Mouse (Mus musculus) layer of hippocampus, postnatal 10 days (tissue): ENCODE data around the gene Hist1h4b. TPM values are rescaled to one million over a fixed set of nuclear protein-coding genes. Genes with fewer than 3 reads are reported as not detected.
A peak's percentile ranks its signal among the peaks of the same experiment; 100 is the strongest.

Experiments
- DNase-seq, 2 experiments: peaks; one replicate each; pipeline ENCODE4 v3.0.0; 2021; ENCODE audit warnings: low spot score in 2 of 2
- total RNA-seq, 2 experiments: library from RNA; stranded (reverse); gene quantifications; 2 replicates each; pipeline ENCODE4 v1.2.3; 2021

Gene Hist1h4b
- total RNA-seq, 2 experiments from 2014 or later, result 80.9 to 84.6 TPM

GRCm38 (mm10) chr13:23739922-23740252, 16.9 kb upstream of the Hist1h4b start:
- DNase-seq, result no peak

DNA sequence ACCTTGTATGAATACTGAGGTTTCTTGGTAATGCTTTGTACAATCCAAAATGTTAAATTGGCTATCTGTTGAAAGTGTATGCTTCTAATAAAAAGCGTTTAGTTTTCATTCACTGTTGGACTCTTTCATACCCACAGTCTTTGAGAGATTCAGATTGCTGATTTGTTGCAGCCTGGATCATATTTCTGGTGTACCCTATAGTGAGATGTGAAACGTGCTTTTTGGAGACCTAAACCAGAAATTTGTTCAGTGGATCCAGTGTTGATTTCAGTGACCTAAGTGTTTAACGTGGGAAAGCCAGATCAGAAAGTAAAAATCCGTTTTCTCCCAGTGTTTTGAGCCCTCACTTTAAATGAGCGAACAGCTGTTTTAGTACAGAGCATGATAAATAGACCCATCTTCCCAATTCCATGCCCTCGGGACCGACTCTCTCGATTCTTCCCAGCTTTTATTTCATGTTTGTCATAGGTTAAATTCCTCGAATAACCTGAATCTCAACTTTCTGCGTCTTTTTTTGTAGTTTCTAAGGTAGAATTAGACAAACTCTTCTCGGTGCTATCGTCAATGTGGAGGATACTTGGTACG, 16.5 kb upstream of the Hist1h4b start:
- no peak for DNase-seq

GRCm38 (mm10) chr13:23740910-23741309, 15.9 kb upstream of the Hist1h4b start:
- no peak for DNase-seq

DNA sequence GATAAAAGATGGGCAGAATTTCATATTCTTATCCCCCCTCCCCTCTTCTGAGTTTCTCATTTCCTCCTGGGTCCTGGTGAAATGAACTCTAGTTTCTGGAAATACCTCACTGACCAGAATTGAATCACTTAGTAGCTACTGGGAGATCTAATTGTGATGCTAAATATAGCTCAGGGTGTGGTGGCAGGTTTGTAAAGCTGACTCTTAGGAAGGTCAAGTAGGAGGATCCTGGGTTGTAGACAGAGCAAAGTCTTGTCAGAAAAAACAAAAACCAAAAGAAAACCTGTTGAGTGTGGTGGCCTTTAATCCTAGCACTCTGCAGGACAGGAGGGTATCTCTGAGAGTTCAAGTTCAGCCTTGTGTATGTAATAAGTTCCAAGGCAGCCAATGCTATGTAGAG, 14.8 kb upstream of the Hist1h4b start:
- no peak for DNase-seq

DNA sequence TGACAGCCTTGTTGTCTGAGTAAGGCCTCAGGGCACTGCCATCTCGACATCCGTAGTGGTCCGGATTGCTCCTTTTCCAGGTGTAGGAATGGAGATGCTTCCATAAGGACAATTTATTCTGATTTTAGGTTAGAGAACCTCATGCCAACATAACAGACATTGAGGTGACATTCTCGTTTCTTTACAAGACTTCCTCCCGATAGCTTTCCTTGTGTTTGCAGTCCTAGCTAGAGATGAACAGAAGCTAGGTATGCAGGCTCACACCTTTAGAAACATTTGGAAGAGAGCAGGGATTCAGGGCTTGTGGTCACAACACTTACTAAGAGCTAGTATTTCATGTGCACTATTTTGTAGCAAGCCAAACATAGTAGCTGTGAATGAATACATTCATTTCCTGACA, 13.6 kb upstream of the Hist1h4b start:
- DNase-seq, result no peak

DNA sequence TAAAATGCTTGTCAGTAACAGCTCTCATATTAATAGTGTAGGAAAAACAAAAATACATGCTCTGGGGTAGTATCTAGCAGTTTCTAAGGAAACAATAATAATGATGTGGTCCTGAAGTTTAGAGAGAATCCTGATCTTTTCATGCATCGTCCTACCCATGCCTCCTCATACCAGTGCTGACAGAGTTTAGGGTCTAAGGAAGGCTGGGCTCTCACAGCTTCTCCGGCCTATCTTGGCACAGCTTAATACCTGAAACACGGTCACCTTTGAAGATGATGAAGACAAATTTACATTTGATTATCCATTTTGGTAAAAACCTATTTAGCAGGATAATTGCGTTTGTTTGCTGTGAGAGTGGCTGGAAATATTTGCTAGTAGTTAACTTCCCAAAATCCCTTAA, 12.8 kb upstream of the Hist1h4b start:
- DNase-seq, result no peak

DNA sequence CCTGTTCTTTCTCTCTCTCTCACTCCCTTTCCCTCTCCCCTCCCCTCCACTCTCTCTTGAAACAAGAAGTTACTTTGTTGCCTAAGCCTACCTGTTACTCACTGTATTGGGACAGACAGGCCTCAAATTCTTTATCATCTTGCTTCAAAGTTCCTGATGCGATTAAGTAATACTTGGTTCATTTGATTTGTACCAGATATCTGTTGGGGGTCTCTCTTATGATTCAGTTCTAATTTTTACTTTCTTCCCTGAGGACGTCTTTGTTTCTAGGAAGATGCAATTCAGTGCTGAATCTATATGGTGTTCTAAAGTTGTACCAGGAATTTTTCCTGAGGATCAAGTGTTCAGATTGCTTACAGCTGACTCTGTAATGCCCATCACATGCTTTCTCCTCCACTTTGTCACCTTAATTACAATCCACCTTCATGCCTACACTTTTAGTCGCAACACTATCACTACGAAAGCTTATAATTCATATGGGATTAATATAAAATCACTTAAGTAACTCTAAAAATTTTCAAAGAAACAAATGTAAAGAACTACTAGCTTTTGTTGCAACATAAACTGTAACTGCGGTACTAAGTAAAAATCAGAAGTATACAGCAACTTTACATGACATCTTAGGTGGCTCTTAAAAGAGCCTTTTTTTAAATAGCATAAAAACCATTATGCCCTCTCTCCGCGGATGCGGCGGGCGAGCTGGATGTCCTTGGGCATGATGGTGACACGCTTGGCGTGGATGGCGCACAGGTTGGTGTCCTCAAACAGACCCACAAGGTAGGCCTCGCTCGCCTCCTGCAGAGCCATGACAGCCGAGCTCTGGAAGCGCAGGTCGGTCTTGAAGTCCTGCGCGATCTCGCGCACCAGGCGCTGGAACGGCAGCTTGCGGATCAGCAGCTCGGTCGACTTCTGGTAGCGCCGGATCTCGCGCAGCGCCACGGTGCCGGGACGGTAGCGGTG, 12.1 kb upstream of the Hist1h4b start:
- no peak for DNase-seq

DNA sequence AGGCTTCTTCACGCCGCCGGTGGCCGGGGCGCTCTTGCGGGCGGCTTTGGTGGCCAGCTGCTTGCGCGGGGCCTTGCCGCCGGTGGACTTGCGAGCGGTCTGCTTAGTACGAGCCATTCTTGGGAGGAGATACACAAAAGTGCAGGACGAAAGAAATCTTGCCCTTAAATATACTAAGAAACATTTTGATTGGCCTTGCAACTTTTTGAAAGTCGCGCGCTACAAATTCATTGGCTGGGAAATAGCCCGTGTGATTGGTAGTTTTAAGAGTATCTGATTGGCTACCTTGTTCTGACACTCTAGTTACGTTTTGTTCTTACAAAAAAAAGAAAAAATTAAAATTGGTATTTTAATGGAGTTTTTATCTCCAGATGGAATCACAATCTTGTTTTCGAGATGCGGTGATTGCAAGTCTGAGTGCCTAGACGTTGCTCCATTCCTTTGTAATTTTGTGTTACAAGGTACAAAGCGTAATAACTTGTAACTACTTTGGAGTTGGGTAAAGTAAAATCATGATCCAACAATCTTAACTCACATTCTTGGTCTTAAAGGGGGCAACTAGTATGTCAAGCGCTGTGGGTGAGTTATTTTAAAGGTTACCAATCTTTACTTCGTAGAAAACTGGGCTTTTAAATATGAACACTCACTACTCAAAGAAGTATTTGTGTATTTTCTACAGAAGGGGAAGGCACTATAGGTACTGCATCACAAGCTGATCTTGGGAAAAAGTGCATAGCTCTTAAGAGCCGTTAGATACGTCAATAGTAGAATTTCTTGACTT, 11.2 kb upstream of the Hist1h4b start, which contains the start of gene Hist1h3c:
TSS of gene Hist1h3c (minus strand) at position 222 of the 781 bp plus-strand sequence.
- peak; percentile 87 to 89 for DNase-seq

GRCm38 (mm10) chr13:23746201-23747080, 10.4 kb upstream of the Hist1h4b start, which contains the start of gene Hist1h2bb:
Gene Hist1h2bb (plus strand): TSS chr13:23746734.
- peak; percentile 67 to 72 for DNase-seq

GRCm38 (mm10) chr13:23747081-23747891, 9.5 kb upstream of the Hist1h4b start:
- DNase-seq, result no peak

DNA sequence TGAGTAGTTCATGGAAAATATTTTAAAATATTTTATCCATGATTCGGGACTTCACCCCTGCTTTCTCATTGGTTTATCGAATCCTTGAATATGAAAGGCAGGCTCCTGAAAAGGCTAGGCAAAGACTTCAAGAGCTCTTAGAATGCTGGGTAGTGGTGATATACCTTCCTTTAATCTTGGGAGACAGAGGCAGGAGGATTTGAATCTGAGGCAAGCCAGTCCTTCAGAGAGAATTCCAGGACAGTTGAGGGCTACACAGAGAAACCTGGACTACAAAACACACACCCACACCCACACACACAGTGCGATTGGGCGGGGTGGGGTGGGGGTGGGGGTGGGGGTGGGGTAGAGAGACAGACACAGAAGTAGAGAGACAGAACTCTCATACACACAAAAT, 8.9 kb upstream of the Hist1h4b start:
- DNase-seq, result no peak

GRCm38 (mm10) chr13:23749563-23750121, 7.2 kb upstream of the Hist1h4b start:
- DNase-seq, result no peak

DNA sequence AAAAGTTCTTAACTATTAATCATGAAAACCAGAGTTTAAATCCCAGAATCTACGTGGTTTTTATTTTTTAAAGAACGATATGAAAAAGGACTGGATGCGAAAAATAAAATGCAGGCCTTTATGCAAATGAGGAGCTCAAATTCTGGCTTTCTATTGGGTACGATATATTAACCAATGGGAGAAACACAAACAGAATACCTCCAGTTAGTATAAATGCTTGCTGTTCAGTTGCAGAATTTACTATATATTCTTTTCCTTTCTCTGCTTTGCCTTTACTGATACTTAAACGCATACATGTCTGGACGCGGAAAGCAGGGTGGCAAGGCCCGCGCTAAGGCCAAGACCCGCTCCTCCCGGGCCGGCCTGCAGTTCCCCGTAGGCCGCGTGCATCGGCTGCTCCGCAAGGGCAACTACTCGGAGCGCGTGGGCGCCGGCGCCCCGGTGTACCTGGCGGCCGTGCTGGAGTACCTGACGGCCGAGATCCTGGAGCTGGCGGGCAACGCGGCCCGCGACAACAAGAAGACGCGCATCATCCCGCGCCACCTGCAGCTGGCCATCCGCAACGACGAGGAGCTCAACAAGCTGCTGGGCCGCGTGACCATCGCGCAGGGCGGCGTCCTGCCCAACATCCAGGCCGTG, 5.9 kb upstream of the Hist1h4b start, which contains the start of gene Hist1h2ab:
TSS of gene Hist1h2ab (plus strand) at position 288 of the 639 bp plus-strand sequence.
- peak in 1 of 2 experiments; percentile 57 for DNase-seq

DNA sequence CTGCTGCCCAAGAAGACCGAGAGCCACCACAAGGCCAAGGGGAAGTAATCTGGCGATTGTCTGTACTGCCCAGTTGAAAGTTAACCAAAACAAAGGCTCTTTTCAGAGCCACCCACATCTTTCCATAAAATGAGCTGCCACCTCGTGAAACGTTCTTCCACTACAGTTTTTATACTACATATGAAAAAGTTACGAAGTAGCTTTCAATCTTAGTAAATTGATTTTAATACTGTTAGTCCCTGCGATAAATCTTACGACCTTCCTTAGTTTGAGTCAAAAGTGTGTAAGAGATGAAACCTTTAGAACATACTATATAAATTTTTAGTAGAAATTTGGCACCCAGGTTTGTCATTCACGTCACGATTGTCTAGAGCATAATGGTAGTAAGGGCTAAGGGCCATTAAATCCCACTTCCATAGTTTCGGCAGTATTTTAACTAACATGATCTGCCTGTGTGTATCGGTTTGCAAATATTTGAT, 5.3 kb upstream of the Hist1h4b start:
- DNase-seq, result no peak

DNA sequence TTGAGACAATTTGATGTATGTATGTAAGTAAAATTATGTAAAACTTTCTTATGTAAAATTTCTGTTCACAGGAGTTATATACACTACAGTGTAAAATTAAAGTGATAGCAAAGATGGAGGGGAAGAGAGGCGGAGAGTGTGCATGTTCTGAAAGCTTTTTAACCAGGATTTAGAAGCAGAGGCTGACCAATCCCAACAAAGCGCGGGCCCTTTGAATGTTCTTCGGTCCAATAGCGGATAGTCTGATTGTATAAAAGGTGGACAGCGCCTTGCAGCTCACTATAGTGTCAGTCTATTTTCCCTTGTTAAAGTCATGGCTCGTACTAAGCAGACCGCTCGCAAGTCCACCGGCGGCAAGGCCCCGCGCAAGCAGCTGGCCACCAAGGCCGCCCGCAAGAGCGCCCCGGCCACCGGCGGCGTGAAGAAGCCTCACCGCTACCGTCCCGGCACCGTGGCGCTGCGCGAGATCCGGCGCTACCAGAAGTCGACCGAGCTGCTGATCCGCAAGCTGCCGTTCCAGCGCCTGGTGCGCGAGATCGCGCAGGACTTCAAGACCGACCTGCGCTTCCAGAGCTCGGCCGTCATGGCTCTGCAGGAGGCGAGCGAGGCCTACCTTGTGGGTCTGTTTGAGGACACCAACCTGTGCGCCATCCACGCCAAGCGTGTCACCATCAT, 4.6 kb upstream of the Hist1h4b start, which contains the start of gene Hist1h3b:
TSS of gene Hist1h3b (plus strand) at position 201 of the 675 bp plus-strand sequence.
- peak; percentile 92 for DNase-seq

DNA sequence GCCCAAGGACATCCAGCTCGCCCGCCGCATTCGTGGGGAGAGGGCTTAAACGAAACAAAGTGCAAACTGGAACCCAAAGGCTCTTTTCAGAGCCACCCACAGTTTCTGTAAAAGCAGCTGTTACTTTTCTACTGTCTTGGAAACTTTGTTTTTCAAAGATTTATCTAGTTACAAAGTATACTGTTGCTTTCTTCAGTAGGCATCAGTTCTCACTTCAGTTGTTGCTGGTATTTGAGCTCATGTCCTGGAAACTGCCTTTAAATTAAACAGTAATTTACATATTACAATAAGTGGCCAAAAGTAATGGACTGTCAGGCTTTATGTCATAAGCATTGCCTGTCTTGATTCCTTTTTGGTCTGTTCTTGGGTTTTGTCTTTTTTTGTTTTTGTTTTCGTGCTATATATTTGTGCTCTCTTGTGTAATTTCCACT, 4.1 kb upstream of the Hist1h4b start:
- no peak for DNase-seq

DNA sequence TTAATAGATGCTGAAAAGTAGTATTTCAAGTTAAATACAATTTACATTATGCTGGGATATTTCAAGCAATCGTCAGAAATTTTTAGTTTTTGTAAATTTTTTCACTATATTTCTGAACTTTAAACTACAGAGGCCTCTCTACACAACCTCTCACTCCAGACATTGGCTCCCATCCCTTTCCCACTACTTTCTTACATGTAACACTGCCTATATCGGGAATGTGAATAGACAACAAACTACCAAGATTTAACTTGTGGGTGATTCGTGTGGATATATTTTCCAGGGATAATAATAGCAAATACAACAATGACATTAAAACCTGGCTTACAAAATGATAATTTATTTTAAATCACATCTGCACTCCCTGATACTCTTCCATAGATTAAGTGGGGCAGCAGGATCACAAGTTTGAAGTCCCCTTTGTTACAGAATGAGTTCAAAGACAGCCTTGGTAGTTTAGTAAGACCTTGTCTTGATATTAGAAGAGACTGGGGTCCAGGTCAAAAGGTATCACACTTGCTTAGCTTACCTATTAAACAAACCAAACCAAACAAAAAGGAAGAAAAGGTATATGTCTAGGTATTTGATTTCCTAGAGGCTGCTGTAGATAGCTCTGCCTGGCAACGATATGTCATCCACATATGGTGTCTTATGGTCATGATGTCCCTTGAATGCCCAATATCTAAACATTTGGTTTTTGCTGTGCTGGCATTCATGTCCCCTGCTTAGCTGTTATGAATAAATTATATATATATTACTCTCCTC, 3.3 kb upstream of the Hist1h4b start:
- DNase-seq, result no peak
